Mouse (Mus musculus): ENCODE data around the gene Slc4a4.

- TF ChIP-seq CTCF (IDR thresholded peaks at IDR 0.05; ENCODE audit: low read depth) (no peak), EP300 (IDR thresholded peaks at IDR 0.05; ENCODE audit: low read depth) (no peak)
Measured at GRCm38 (mm10) chr5:89090131-89090530, 203.5 kb downstream of the Slc4a4 start.
